Mouse (Mus musculus): ENCODE results near the gene Ctdspl.

Ctdspl gene

DNA sequence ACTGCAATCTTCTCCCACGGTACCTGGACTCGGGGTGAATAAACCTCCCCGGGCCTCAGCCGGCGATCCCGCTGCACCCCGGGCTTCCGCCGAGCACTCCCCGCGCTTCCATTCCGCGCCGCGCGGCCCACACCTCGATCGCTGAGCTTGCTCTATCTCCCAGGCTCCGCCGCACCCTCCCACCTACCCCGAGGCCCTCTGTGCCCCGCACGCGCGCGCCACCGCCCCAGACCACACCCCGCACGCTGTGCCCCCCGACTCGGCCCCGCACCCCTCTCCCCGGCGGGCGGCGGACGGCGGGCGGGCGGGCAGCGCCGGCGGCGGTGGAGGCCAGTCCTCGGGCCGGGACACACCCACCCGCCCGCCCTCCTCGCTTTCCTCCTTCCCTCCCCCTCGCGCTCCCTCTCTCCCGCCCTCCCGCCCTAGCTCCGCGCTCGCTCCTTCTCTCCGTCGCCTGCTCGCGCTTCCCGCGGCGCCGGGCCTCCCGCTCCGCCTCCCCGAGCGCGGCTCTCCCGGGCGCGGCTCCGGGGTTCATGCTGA is at the start of gene Ctdspl:
Gene Ctdspl, plus strand, starts transcription at position 343 of the 540 bp plus-strand sequence.
- DNase-seq (ENCODE audit: low spot score in 2 of 2), result peak; percentile 61 to 66

DNA sequence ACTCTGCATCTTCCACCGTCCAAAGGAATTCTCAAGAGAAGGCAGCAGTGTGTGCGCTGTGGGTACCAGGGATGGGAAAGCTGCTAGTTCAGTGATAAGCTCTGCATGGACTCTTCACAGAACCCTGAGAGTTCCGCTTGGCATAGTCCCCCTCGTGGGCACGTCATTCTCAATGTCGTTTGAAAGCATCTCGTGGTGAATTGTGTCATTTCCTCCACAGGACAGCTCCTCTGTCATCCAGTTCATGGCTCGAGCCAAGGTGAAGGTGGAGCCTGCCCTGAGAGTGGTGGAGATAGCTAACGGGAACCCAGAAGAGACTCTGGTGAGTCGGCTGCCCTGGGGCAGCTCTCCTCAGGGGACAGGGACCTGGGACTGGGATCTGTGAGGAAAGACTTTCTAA is 49.4 kb upstream of the Ctdspl start:
- no peak for DNase-seq (ENCODE audit: low spot score in 2 of 2)

DNA sequence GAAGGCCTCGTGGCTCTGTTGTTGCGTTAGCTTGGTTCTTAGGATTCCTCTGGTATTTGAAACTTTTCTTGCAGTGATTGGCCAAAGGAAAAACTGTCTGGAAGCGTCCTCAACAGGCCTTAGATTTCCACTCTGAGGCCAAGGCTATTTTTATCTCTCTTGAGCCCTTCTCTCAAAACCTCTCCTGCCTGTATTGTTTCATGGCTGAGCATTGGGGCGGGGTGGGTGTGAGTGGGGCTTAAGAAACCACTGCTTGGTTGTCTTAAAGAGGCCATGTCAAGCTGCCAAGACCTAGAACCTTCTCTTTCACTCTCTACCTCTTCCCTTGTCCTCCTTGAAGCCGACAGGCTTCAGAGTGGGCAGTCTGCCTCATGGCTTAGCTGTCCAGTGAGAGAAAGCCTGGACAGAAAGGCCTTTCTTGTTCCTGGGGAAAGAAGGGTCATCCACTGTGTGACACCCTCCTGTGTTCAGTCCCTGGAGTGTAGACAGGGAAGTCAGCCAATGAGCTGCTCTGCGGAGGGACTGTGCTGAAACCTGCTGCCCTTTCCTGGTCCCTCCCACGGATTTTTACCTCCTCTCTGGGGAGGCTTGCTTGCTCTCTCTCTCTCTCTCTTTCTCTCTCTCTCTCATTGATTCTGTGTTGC is 48.8 kb upstream of the Ctdspl start:
- DNase-seq (ENCODE audit: low spot score in 2 of 2), result no peak

DNA sequence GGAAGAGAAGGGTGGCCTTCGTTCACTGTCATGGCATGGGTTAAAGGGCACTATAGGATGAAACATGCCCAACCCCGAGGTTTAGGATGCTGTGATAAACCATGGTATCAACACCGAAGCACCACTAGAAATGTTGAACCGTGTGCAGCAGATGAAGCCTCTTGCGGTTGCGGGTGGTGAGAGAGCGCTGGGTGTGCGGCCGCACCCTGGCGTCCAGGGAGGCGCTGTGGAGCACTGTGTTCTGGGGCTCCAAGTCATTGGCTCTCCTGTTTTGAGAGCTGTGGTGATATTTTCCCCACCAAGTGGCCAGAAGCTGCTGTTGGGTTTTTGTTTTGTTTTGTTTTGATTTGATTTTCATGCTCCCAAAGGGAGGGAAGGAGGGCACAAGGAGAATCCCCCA is 47.7 kb upstream of the Ctdspl start:
- DNase-seq (ENCODE audit: low spot score in 2 of 2), result no peak

DNA sequence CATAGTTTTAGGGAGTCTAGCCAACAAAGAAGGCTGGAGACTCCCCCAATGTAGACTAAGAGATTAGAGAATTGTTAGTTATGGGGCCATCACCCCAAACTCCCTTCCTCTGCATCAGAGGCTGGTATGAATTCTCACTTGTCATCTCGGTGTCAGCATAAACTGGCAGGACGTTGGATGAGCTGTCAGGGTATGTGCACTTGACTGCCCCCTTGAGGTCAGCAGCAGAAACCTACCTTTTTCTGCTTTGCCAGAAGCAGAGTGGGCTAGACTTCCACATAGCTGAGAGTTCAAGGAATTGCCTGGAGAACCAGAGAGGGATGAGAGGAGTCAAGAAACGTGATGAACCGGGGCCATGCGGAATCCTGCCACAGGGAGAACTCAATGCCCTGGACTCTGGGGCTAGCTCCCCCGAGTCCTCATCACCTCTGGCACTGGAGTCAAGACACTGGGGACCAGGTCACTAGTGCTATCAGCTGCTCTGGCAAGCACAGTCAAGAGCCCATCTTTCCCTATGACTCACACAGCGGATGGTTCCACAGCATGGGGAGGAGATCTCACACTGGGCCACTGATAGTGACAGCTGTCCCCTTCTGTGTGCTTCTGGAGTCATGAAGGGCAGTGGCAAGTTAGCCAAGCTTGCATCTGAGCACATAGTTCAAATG is 44.8 kb upstream of the Ctdspl start:
- peak; percentile 10 to 50 for DNase-seq (ENCODE audit: low spot score in 2 of 2)

DNA sequence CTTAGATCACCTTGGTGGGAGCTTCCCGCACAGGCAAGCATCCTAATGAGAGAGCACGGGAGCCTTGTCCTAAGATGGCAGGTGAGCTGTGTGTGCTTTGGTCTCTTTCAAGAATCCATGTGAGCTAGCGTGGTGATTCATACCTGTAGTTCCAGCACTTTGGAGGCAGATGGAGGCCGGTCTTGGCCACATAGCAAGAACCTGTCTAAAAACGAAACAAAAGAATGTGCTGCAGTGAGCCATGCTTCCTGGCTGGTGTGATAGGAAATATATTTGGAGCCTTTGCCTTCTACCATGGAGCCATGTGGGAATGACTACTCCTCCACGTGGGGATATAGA is 44.3 kb upstream of the Ctdspl start:
- DNase-seq (ENCODE audit: low spot score in 2 of 2), result no peak

DNA sequence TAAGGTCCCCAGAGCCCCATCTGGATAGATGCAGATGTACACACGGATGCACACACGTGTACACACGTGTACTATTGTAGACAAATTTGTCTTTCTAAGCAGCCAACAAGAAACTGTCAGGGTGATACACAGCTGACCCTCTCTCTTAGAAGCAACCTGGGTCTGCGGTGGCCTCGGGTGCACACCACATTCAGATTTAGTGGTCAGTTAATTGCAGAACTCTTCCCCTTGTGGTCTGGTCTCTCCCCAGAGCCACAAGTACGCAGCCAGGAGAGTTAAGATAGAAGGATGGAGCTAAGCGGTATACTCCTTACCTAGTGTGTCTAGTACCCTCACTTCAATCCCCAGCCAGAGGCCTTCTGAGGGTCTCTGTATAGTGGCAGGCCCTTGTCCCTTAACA is 43.1 kb upstream of the Ctdspl start:
- no peak for DNase-seq (ENCODE audit: low spot score in 2 of 2)

DNA sequence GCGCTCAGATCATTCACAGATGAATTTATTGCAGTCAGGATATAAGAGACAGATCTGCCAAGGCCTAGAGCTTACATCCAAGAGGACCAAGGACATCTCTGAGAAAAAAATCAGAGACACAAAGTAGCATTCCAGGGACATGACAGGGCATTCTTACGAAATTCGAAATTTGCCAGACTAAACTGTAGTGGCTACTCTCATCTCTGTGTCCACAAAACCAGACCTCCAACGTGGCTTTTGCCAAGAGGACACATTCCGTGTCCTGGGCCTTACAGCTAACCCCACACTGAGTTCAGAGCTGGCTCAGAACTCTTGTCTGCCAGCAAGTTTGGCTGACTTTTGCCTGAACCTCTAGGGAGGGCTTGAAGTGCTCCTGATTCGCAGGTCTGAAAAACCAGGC is 40.5 kb upstream of the Ctdspl start:
- no peak for DNase-seq (ENCODE audit: low spot score in 2 of 2)

DNA sequence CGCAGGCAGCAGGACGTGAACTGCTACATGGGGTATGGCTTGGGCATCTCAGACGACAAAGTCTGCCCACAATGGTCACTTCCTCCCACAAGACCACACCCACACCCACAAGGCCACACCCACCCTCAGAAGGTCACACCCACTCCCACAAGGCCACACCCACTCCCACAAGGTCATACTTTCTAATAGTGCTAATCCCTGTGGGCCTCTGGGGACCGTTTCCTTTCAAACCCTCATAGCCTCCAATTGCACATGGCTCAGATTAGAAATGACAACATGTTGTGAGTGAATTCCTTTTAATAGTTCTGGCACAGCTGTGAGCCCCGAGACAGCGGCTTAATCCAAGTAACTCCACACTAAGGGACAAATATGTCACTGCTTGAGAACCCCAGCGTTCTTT is 39.1 kb upstream of the Ctdspl start:
- DNase-seq (ENCODE audit: low spot score in 2 of 2), result no peak

DNA sequence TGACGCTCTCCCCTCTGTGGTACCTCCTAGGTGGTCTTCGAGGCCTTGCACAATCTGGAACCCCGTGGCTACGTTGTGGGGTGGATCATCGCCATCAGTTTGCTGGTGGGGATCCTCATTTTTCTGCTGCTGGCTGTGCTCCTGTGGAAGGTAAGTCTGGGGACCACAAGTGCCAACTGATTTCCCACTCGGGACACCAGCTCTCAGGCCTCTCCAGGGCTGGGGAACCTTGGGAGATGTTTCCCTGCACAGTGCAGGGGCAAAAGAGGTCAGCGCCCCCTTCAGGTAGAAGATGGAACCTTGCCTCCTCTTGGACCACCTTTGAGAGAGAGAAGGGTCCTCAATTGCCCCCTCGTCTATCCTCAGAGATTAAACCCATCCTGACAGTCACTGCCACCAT is 38.5 kb upstream of the Ctdspl start:
- DNase-seq (ENCODE audit: low spot score in 2 of 2), result no peak

DNA sequence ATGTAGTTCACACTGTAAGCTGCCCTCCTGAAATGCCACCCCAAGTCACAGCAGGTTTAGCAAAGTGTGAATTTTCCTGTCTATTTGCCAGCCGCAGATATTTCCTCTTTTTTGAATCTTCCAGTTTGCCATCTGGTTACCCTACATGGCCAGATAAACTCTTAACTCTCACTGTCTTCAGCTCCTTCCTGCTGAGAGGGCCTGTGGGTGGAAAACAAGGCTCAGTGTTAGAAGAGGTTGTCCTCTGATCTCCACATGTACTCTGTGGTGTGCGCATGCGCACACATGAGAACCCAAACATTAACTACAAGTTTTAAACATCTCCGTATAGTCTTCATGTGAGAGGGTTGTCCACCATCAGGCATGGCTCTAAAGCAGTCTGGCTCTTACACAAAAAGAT is 36.1 kb upstream of the Ctdspl start:
- DNase-seq (ENCODE audit: low spot score in 2 of 2), result no peak

DNA sequence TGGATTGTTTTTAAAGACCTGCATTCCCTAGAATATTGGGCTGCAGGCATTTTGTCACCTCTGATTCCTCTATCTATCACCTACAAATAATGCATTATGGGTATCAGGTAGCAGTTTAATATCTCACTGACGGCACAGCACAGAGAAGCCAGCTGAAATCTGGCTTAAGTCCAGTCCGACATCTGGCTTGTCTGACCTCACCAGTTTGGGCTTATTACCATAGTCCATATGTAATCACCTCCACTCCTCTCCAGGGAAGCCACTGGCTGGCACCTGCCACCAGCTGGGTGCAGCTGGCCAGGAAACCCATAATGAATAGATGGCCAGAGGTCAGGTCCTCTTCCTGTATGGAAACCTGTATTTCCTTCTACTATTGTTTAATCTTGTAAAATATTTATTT is 35.6 kb upstream of the Ctdspl start:
- DNase-seq (ENCODE audit: low spot score in 2 of 2), result no peak

DNA sequence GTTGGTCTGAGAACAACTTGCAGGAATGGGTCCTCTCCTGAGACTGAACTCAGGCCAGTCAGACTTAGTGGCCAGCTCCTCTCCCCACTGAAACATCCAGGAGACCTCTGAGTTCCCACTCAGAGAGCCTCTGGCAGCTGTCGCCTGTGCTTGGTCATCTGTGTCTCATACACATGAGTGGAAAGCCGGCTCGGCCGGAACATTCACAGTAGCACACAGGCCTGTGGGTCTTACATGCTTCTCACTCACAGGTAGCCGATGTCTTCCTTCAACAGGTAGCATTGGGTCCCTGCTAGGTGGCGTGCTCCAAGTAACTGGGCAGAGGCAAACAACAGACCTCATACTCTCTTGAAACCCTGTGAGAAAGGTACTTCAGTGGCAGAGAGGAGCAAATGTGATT is 35.2 kb upstream of the Ctdspl start:
- DNase-seq (ENCODE audit: low spot score in 2 of 2), result no peak

DNA sequence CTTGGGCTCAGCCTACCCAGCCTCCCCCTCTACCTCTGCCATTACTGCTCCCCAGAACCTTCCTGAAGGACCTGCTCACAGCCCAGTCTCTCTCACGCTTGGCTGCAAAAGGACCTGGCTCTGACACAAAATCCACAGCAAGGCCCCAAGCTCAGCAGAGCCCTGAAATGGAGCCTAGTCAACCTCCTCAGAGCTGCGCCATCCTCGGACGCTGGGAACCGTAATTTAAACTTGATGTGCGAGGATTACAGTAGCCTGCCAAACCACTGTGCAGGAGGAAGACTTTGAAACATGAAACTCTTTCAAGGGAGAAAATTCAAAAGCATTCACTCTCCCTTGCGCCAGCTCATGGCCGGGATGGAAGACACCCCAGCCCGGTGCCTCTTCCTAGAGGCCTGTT is 34.7 kb upstream of the Ctdspl start:
- no peak for DNase-seq (ENCODE audit: low spot score in 2 of 2)

DNA sequence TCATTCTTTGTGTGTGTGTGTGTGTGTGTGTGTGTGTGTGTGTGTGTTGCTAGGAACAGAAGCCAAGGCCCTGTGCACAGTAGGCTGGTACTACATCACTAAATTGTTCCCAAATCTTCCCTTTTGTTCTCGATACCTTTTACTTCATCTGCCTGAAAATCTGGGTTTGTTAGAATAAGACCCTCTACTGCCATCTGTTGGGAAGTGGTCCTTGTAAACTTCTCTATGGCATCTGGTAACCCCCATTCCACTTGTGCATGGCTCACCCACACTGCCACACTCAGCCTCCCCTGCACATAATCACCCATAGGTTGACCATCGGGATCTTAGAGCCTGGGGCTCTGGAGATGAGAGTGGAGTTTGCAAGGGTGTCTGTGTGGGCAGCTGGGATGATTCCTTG is 31.2 kb upstream of the Ctdspl start:
- no peak for DNase-seq (ENCODE audit: low spot score in 2 of 2)

DNA sequence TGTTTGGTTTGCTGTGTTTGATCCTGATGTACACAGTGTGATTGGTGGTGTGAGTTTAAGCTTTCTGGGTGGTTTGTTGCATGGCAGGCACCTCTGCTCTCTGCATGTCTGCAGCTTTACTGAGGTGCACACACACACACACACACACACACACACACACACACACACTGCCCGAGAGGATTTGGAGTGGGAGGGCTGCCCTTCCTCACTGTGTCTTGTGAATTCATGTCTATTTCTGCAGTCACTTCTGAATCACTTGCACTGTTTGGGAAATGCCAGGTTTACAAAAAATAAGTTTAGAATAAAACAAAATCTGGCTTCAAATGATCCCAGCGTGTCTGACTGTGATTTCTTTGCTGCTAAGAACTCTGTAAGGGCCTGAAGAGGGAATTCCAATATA is 25.6 kb upstream of the Ctdspl start:
- DNase-seq (ENCODE audit: low spot score in 2 of 2), result no peak

DNA sequence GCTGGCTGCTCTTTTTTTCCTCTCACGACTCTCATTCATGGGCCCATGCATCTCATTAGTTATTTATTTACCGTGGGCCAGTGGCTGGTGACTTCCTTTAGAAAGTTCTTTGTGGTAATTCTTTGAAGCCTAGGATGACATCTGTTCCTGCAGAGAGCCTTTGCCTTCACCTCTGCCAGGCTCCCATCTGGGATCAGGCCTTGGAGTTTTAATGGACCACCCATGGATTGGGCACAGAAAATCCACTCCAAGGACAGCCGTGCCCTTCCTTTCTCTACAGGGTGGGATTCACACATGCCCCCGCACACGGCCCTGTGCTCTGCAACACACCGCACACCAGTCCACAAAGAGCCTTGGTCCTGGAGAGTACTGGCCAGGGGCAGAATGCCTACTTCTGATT is 24.3 kb upstream of the Ctdspl start:
- no peak for DNase-seq (ENCODE audit: low spot score in 2 of 2)

DNA sequence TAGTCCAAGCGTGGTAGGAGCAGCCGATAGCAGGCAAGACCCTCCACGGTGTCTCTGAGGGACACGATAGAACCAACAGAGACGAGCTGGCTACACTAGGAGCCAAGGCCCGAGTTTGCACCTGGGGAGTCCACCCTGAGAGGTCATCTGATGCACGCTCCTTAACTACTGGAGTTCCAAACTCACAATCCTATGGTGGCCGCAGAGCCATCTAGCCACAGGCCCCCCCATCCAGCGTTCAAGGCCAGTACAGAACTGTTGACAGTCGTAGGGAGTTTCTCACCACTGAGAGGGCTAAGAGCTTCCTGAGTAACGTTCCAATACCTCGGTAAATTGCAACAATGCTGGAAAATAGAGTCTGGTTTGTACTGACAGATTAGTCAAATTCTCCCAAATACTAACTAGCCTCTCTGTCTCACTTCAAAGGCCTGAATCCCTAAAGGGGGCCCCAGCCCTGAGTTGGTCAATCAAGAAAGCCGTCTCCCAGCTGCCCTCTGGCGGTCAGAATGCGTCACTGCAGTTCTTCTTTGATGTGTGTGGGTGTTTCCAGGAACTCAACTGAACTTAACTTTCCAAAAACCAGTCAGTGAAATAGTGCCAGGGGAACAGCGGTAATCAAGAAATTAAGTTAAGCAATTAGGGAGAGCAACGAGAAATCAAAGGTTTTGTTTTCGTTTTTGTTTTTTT is 18.2 kb upstream of the Ctdspl start:
- peak; percentile 53 to 77 for DNase-seq (ENCODE audit: low spot score in 2 of 2)

DNA sequence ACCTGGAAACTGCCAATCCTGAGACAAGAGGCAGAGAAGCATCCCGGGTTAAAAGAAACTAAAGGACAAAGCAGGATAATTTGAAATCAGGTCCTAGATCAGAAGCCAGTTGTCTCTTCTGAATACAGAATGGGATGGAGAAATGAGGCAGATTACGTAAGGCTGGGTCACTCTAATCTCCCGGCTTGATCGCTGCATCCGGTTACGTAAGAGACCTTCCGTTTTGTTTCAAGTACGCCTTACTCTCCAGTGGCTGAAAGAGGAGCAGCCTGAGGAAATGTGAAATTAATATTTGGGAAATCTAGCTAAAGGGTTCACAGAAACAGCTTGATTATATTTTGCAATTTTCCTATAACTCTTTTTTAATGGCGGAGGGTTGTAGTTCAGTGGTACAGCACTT is 13.2 kb upstream of the Ctdspl start:
- DNase-seq (ENCODE audit: low spot score in 2 of 2), result no peak

DNA sequence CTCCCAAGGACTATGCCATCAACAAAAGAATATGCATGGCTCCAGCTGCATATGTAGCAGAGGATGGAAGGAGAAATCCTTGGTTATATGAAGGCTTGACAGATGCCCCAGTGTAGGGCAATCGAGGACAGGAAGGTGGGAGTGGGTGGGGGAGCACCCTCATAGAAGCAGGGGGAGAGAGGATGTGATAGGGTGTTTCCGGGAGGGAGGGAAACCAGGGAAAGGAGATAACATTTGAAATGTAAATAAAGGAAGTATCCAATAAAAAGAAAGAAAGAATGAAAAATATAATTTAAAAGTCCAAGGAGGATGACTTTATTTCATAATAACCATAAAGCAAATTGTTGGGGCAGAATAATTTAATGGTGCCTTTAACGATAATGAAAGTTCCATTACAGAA is 12.6 kb upstream of the Ctdspl start:
- no peak for DNase-seq (ENCODE audit: low spot score in 2 of 2)

DNA sequence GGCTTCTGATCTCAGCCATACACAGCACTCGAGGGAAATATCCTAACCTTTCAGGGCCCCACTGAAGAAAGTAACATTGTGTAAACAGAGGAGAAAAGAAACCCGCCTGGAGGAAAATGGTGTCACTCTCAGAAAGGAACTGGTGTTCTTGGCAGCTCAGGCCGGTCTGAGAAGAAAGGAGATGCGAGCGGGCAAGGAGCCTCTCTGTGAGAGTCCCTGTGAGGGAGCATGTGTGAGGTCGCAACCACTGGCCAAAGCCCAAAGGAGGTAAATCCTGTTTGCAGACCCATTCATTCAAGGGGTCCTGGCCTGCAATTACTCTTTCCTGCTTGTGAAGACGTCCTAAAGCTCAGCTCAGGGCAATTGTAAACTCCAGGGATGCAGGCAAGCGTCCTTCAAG is 11.7 kb upstream of the Ctdspl start:
- no peak for DNase-seq (ENCODE audit: low spot score in 2 of 2)

DNA sequence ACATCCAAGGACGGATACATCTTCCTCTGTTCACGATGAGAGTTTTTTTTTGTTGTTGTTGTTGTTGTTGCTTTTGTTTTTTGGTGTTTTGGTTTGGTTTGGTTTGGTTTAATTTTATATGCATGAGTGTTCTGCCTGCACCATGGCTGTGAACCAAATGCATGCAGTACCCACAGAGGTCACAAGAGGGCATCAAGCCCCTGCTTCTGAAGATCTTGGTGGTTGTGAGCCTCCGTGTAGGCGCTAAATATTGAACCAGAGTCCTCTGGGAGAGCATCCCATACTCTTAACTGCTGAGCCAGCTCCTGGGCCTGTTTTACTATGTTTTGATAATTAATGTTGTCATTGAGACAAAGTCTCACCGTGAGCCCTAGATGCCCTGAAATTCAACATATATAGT is 11.0 kb upstream of the Ctdspl start:
- DNase-seq (ENCODE audit: low spot score in 2 of 2), result peak in 1 of 2 experiments; percentile 55

DNA sequence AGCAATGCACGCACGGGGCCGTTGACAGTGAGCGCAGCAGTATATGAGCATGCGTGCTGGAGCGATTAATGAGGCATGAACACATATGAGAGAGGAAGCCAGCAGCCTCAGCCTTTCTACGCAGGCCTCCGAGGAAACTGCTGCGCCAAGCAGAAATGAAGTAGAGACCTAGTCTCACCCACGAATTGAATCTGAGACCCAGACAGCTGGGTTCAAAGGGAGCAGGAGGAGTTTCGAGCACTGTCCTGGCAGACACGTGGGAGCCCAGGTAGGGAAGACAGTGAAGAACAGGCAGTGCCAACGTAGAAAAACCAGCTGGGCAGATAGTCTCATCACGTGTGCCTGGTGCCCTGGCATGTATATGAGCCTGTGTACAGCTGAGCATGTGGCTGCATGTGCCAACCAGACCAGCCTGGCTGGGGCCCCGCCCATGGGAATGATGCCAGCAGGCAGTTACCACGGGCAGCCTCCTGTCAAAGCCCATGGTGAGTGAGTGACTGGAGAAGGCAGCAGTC is 6.5 kb upstream of the Ctdspl start:
- DNase-seq (ENCODE audit: low spot score in 2 of 2), result peak in 1 of 2 experiments; percentile 26

Measured in spleen, postnatal 10 days (tissue).